Mouse (Mus musculus) hindbrain, embryonic 16.5 days (tissue): ENCODE measurements around the gene Gm4792. TPM values are rescaled to one million over a fixed set of nuclear protein-coding genes. Genes with fewer than 3 reads are reported as not detected.

Source experiments
- ATAC-seq: fragments of 200-750 bp; cut with Nextera tagmentation; 2 replicates; pipeline ENCODE4 v1.8.0; 2017; ENCODE audit warnings: moderate TSS enrichment, moderate library complexity
- H3K27ac ChIP-seq: fragments of 300-500 bp; sonication (generic); 2 replicates; pipeline ENCODE4 v1.5.1; 2014; ENCODE audit warnings: low read depth, mild to moderate bottlenecking, control low read depth, low read length, moderate library complexity
- H3K27me3 ChIP-seq: fragments of 300-500 bp; sonication (generic); replicated peaks from 2 replicates; pipeline ENCODE4 v1.6.1; 2014; ENCODE audit warnings: low read length; ENCODE audit not compliant: control insufficient read depth, insufficient read depth
- H3K36me3 ChIP-seq: fragments of 300-500 bp; sonication (generic); 2 replicates; pipeline ENCODE4 v1.6.1; 2014; ENCODE audit warnings: mild to moderate bottlenecking, low read length, moderate library complexity, mixed read lengths; ENCODE audit not compliant: control insufficient read depth, insufficient read depth
- H3K4me1 ChIP-seq: fragments of 300-500 bp; sonication (generic); 2 replicates; pipeline ENCODE4 v1.6.1; 2014; ENCODE audit warnings: low read depth, low read length; ENCODE audit not compliant: control insufficient read depth, insufficient read depth
- H3K4me2 ChIP-seq: fragments of 300-500 bp; sonication (generic); 2 replicates; pipeline ENCODE4 v1.6.1; 2014; ENCODE audit warnings: mild to moderate bottlenecking, low read length, control low read depth, moderate library complexity
- H3K4me3 ChIP-seq: fragments of 300-500 bp; sonication (generic); 2 replicates; pipeline ENCODE4 v1.5.1; 2014; ENCODE audit warnings: mild to moderate bottlenecking, low read length, control low read depth, moderate library complexity
- H3K9ac ChIP-seq: fragments of 300-500 bp; sonication (generic); 2 replicates; pipeline ENCODE4 v1.6.1; 2014; ENCODE audit warnings: low read depth, mild to moderate bottlenecking, control low read depth, low read length, moderate library complexity
- H3K9me3 ChIP-seq: fragments of 300-500 bp; sonication (generic); 2 replicates; pipeline ENCODE4 v1.6.1; 2014; ENCODE audit warnings: mild to moderate bottlenecking, low read length, moderate library complexity; ENCODE audit not compliant: control insufficient read depth
- WGBS: fragments of 180-500 bp; shearing (Covaris S2); extraction: QIAGEN DNeasy Blood & Tissue Kit; methylation state at CpG from one replicate; pipeline ENCODE4 v1.1.7; 2014; 5-methylcytosine and 5-hydroxymethylcytosine counted together
- polyA plus RNA-seq: library from polyadenylated mRNA; unstranded; fragments of >200 nt; fragmentation: Nextera tagmentation; extraction: Ambion mirVana; gene quantifications from 2 replicates; pipeline ENCODE4 v1.2.1, GENCODE M21; 2015

Gm4792 gene
- polyA plus RNA-seq, 1 experiment from 2014 or later, result 0.49 TPM

DNA sequence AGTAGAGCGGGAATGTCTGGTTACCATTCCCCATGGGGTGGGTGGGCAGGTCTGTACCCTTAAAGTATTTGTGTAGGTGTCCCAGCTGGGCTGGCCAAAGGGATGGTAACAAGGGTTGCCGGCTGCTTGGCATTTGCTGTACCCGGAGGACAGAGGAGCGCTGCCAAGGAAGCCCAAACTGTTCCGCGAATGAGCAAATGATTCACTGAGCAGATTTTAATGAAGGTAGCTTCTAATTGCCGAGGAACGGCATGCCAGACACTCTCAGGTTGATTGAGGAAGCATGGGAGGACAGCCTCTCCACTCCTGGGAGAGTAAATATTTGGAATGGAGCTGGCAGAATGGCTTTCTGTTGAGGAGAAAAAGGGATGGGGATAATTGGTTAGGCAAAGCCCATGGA, 16.3 kb downstream of the Gm4792 start:
- no peak for ATAC-seq
- Histone ChIP-seq H3K27me3 (no peaks in the 10 kb centered on the region), H3K27ac (no peak overlapping the region), H3K36me3 (no peaks in the 10 kb centered on the region), H3K9ac (no peak overlapping the region), H3K9me3 (no peaks in the 10 kb centered on the region), H3K4me3 (no peak overlapping the region), H3K4me2 (no peak overlapping the region), H3K4me1 (no peaks in the 10 kb centered on the region)
- WGBS, result 60% methylated on average over 8 of the region's 8 CpGs

DNA sequence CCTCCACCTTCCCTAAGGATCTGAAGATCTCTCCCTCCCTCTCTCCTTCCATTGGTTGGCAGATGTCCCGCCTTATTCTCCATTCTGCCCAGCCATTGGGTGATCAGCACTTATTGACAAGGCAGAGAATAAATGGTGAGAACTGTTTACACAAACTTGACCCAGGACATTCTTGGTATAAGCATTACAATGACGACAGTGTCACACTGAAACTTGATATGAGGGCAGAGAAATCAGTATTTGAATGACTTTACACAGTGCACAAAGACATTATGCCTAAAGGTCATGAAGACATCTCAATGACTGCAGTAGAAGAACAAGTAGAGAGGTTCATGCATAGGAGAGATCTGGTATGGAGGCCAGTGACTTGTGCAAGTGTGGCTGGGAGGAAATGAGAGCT, 22.0 kb downstream of the Gm4792 start:
- no peaks in the 10 kb centered on the region for H3K27me3 ChIP-seq
- no peak overlapping the region for H3K27ac ChIP-seq
- no peak for ATAC-seq
- no peak overlapping the region for H3K4me2 ChIP-seq
- WGBS, result 61% methylated on average over 2 of the region's 2 CpGs
- H3K4me1 ChIP-seq, result no peaks in the 10 kb centered on the region
- no peaks in the 10 kb centered on the region for H3K36me3 ChIP-seq
- no peak overlapping the region for H3K4me3 ChIP-seq
- H3K9me3 ChIP-seq, result no peaks in the 10 kb centered on the region
- H3K9ac ChIP-seq, result no peak overlapping the region

DNA sequence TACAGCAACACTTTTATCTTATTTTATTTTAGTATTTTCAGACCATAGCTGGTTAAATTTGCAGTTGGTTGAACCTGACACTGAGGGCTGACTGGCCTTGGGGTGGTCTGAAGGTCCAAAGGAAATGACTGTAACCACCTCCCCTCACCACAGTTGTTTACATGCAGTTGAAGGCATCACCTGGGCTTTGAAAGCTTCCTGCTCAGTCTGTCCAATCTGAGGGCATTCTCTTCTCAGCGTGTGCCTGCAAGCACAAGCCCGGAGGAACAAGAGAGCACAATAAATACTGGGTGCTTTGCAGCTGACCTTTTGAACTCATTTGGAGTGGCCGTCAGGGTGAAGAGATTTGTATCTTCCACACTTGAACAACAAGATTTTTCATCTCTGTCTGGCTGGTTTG, 23.2 kb downstream of the Gm4792 start:
- Histone ChIP-seq H3K36me3 (no peaks in the 10 kb centered on the region), H3K4me3 (no peak overlapping the region), H3K4me1 (no peaks in the 10 kb centered on the region)

GRCm38 (mm10) chr10:94265656-94266542, 32.6 kb downstream of the Gm4792 start:
- Histone ChIP-seq H3K9me3 (0 out of 2 replicates have a peak, but pooled peaks cover 2% of the 10 kb centered on the region), H3K36me3 (no peaks in the 10 kb centered on the region), H3K4me3 (no peak overlapping the region), H3K27me3 (no peaks in the 10 kb centered on the region), H3K4me1 (peaks cover 7% of the 10 kb centered on the region), H3K9ac (no peak overlapping the region), H3K27ac (peak overlapping the region; percentile 31), H3K4me2 (peak overlapping the region; percentile 13)
- 41% methylated on average over 17 of the region's 17 CpGs for WGBS
- ATAC-seq, result peak; percentile 65

More for the DNA sequence above, 23.2 kb downstream of the Gm4792 start:
- H3K27ac ChIP-seq, result no peak overlapping the region
- no peaks in the 10 kb centered on the region for H3K9me3 ChIP-seq
- 36% methylated on average over 3 of the region's 3 CpGs for WGBS
- H3K4me2 ChIP-seq, result no peak overlapping the region
- H3K27me3 ChIP-seq, result no peaks in the 10 kb centered on the region
- H3K9ac ChIP-seq, result no peak overlapping the region
- ATAC-seq, result no peak

- Histone ChIP-seq H3K9me3 (no peaks in the 10 kb centered on the region), H3K4me3 (no peak overlapping the region), H3K4me1 (peaks cover 7% of the 10 kb centered on the region), H3K27me3 (no peaks in the 10 kb centered on the region), H3K36me3 (no peaks in the 10 kb centered on the region), H3K9ac (no peak overlapping the region), H3K4me2 (no peak overlapping the region), H3K27ac (no peak overlapping the region)
- ATAC-seq, result no peak
- 76% methylated on average over 3 of the region's 3 CpGs for WGBS
Observed at GRCm38 (mm10) chr10:94263211-94263610, 35.3 kb downstream of the Gm4792 start.

GRCm38 (mm10) chr10:94262646-94263045, 35.9 kb downstream of the Gm4792 start:
- ATAC-seq, result no peak
- H3K4me2 ChIP-seq, result no peak overlapping the region
- no peak overlapping the region for H3K9ac ChIP-seq
- H3K4me3 ChIP-seq, result no peak overlapping the region
- no peaks in the 10 kb centered on the region for H3K9me3 ChIP-seq
- H3K36me3 ChIP-seq, result no peaks in the 10 kb centered on the region
- H3K27me3 ChIP-seq, result no peaks in the 10 kb centered on the region
- H3K4me1 ChIP-seq, result peaks cover 7% of the 10 kb centered on the region
- H3K27ac ChIP-seq, result no peak overlapping the region
- WGBS, result 94% methylated on average over 13 of the region's 13 CpGs

DNA sequence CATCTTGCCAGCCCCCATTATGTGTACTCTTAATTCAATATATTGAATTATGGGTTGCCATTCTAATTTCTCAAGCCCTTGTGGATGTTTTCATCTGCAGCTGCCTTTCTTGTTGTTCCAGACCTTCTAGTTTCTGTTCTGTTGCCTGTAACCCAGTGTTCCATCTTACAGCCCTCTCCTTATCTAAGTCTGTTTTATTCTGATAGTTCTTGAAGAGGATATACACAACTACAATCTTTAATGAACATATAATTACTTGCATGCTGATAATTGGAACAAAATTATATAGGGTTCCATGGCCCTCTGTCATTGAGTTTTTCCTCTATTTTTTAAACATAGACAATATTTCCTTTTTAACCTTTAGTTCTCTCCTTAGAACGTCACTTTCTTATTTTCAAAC, 38.0 kb downstream of the Gm4792 start:
- Histone ChIP-seq H3K36me3 (no peaks in the 10 kb centered on the region), H3K9me3 (no peaks in the 10 kb centered on the region), H3K27ac (no peak overlapping the region), H3K4me3 (no peak overlapping the region), H3K4me2 (no peak overlapping the region), H3K4me1 (0 out of 2 replicates have a peak, but pooled peaks cover under 1% of the 10 kb centered on the region), H3K9ac (no peak overlapping the region), H3K27me3 (no peaks in the 10 kb centered on the region)
- ATAC-seq, result no peak
- 83% methylated on average over 1 of the region's 1 CpGs for WGBS

DNA sequence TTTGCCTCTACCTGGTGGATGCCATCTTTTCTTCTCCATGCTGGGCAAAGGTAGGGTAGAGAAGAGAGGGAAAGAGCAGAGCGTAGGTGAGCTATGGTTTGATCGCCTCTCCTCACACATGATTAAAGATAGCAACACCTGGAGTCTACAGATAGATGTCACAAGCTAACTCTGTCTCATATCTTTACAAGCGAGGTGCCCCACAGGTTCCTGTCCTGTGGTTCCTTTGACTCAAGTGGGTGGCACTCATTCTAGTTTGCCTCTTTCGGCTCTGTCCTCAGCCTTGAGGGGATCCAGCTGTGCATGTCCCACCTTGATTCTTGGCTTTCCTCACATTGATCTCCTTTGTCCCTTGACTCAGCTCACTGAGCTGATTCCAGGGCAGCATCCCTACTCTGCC, 42.0 kb downstream of the Gm4792 start:
- 89% methylated on average over 4 of the region's 4 CpGs for WGBS
- Histone ChIP-seq H3K36me3 (no peaks in the 10 kb centered on the region), H3K9me3 (no peaks in the 10 kb centered on the region), H3K4me2 (no peak overlapping the region), H3K27ac (no peak overlapping the region), H3K9ac (no peak overlapping the region), H3K4me1 (no peaks in the 10 kb centered on the region), H3K27me3 (no peaks in the 10 kb centered on the region), H3K4me3 (no peak overlapping the region)
- no peak for ATAC-seq

GRCm38 (mm10) chr10:94255744-94256143, 42.8 kb downstream of the Gm4792 start:
- no peak overlapping the region for H3K9ac ChIP-seq
- H3K4me3 ChIP-seq, result no peak overlapping the region
- no peaks in the 10 kb centered on the region for H3K4me1 ChIP-seq
- H3K27me3 ChIP-seq, result no peaks in the 10 kb centered on the region
- WGBS, result 45% methylated on average over 6 of the region's 6 CpGs
- no peak overlapping the region for H3K4me2 ChIP-seq
- no peaks in the 10 kb centered on the region for H3K36me3 ChIP-seq
- no peaks in the 10 kb centered on the region for H3K9me3 ChIP-seq
- no peak overlapping the region for H3K27ac ChIP-seq
- no peak for ATAC-seq
